Mouse (Mus musculus): ENCODE results near the gene Top2a.
"Not testable (repeated sequence)": the region's sequence is repeated elsewhere in the genome, so short reads cannot be mapped to it uniquely, and the experiment has no call there.

Top2a gene

GRCm38 (mm10) chr11:99041051-99041729, 17.2 kb upstream of the Top2a start, which contains the start of gene Igfbp4:
TSS of gene Igfbp4 (plus strand) at chr11:99041244.
- no peak for DNase-seq (ENCODE audit: low spot score)

- DNase-seq (ENCODE audit: low spot score) = no peak
Measured at GRCm38 (mm10) chr11:99040346-99040974, 16.5 kb upstream of the Top2a start.

- DNase-seq (ENCODE audit: low spot score) = peak; percentile 49
Measured at GRCm38 (mm10) chr11:99039782-99040181, 15.8 kb upstream of the Top2a start.

GRCm38 (mm10) chr11:99036254-99036653, 12.3 kb upstream of the Top2a start:
- no peak for DNase-seq (ENCODE audit: low spot score)

GRCm38 (mm10) chr11:99035350-99035749, 11.4 kb upstream of the Top2a start:
- DNase-seq (ENCODE audit: low spot score) = no peak

GRCm38 (mm10) chr11:99026899-99027440, 3.0 kb upstream of the Top2a start:
- DNase-seq (ENCODE audit: low spot score) = no peak

- no peak for DNase-seq (ENCODE audit: low spot score)
Measured at GRCm38 (mm10) chr11:99025878-99026277, 1.9 kb upstream of the Top2a start.

- no peak for DNase-seq (ENCODE audit: low spot score)
Measured at GRCm38 (mm10) chr11:99024468-99025134, 612 bp upstream of the Top2a start.

GRCm38 (mm10) chr11:99023094-99023493, 895 bp downstream of the Top2a start:
- DNase-seq (ENCODE audit: low spot score) = no peak

- DNase-seq (ENCODE audit: low spot score) = no peak
Measured at GRCm38 (mm10) chr11:99022384-99022933, 1.5 kb downstream of the Top2a start.

- no peak for DNase-seq (ENCODE audit: low spot score)
Measured at GRCm38 (mm10) chr11:99019844-99020243, 4.1 kb downstream of the Top2a start.

GRCm38 (mm10) chr11:99013856-99014255, 10.1 kb downstream of the Top2a start:
- DNase-seq (ENCODE audit: low spot score) = no peak

GRCm38 (mm10) chr11:99010706-99011105, 13.3 kb downstream of the Top2a start:
- no peak for DNase-seq (ENCODE audit: low spot score)

GRCm38 (mm10) chr11:99010124-99010523, 13.9 kb downstream of the Top2a start:
- DNase-seq (ENCODE audit: low spot score) = no peak

- no peak for DNase-seq (ENCODE audit: low spot score)
Measured at GRCm38 (mm10) chr11:99006788-99007187, 17.2 kb downstream of the Top2a start.

- no peak for DNase-seq (ENCODE audit: low spot score)
Measured at GRCm38 (mm10) chr11:98999243-98999642, 24.7 kb downstream of the Top2a start.

GRCm38 (mm10) chr11:98998776-98999175, 25.2 kb downstream of the Top2a start:
- DNase-seq (ENCODE audit: low spot score) = no peak

GRCm38 (mm10) chr11:98997659-98998058, 26.3 kb downstream of the Top2a start:
- no peak for DNase-seq (ENCODE audit: low spot score)

GRCm38 (mm10) chr11:98995987-98996386, 28.0 kb downstream of the Top2a start:
- no peak for DNase-seq (ENCODE audit: low spot score)

- no peak for DNase-seq (ENCODE audit: low spot score)
Measured at GRCm38 (mm10) chr11:98990866-98991265, 33.1 kb downstream of the Top2a start.

GRCm38 (mm10) chr11:98988260-98988659, 35.7 kb downstream of the Top2a start:
- DNase-seq (ENCODE audit: low spot score) = not testable (repeated sequence)

GRCm38 (mm10) chr11:98985542-98985941, 38.4 kb downstream of the Top2a start:
- DNase-seq (ENCODE audit: low spot score) = no peak

GRCm38 (mm10) chr11:98983551-98983950, 40.4 kb downstream of the Top2a start:
- DNase-seq (ENCODE audit: low spot score) = no peak

Data from c-Kit-positive CD71-positive TER-119-positive erythroid progenitor cells, embryonic 14.5 days (primary cell).